Mouse (Mus musculus) 3134 (cell line): ENCODE measurements around the gene Spon1.

Experiments used
- DNase-seq: peaks from one replicate; pipeline ENCODE4 v3.0.0-alpha.2; 2011; ENCODE audit warnings: low spot score; ENCODE audit not compliant: insufficient read length; ENCODE audit errors: extremely low read depth

The Spon1 gene

DNA sequence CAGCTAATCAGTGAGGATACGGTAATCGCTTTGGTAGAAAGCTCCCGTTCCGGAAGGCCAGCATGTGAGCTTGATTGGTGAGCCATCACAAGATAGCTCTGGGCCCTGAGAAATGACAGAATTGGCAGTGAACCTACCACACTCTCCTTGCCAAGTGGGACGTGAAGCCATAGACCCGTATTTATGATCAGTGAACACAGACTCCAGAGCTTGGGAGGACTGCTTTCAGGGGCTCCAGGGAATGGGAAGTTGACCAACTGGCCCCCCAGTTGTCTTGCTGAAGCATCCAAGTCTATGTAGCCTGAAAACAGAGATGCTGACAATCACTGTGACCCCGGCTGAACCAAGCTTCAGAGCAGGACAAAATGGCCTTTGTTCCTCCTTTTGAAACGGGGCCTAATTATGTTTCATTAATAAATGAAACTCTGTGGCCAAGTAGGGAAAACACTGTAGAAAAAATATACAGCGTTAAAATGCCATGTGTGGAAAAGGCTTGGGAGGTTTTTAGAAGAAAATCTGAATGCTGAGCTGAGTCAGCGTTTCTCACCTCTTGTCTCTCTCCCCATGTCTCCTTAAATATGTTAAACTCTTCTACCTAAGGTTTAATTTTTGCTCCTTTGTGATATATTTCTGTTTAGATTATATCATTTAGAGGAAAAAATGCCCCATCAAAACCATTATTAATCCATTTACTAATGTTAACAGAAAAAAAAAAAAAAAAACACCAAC, 220.8 kb downstream of the Spon1 start:
- DNase-seq, result no peak

DNA sequence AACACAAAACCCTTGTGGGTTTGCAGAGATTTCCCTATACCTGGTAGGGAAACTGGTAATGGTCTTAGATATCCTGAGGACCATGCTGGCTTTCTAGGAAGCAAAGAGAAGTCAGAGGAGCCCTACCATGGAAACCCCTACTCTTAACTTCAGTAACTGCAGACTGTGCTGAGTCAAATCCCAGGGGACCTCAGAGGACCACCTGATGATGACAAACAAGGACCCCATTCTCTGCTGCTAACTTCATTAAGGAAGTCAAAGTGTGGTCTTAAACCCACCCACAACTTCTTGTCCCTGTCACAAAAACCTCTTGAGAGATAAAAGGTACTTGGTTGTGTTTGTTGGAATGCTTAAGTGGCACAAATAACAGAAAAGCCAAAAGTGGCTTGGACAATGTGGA, 222.4 kb downstream of the Spon1 start:
- no peak for DNase-seq

DNA sequence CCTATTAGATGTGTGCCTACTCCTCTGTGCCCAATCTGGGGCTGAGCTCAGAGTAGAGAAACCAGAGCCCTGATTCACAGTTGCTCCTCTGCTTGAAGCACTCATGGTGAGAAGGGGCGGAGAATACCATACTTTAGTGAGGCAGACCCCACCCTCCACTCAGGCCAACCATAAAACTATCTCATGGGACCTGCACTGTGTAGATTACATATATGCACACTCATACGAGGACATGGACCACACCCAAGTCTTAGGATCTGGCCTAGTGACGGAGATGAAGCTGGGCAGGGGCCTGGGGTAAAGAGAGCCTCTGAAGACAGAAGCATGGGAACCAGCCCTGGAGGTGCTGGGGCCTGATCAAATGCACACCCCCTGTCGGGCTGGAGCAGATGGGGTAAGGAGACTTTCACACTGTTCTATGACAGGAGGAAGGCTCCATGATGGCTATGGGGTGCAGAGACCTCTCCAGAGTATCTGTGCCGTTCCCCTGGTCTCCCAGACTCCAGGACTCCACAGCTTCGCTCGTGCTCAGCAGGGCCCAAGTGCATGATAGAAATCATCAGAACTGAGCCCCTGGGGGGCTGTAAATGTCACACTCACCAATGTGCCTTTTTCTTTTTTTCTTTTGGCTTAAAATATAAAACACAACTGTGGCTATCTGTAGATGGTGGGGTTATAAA, 232.0 kb downstream of the Spon1 start:
- DNase-seq, result no peak

DNA sequence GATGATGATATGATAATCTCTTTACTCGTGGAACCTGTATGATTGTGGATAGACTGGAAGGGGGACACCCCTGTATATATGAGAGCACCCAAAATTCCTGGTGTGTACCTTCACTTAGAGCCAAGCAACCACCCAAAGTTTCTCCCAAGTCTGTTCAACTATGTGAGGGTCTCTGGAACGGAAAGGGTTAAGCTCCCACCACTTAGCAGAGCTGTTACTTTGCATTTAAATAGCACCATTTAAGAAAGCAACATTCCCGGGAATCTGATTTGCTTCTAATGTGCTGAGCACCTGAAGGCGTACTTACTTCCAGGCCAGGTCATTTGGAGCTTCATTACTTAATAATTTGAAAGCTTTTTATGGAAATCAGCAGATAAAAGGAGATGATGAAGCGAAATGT, 238.4 kb downstream of the Spon1 start:
- DNase-seq, result no peak

DNA sequence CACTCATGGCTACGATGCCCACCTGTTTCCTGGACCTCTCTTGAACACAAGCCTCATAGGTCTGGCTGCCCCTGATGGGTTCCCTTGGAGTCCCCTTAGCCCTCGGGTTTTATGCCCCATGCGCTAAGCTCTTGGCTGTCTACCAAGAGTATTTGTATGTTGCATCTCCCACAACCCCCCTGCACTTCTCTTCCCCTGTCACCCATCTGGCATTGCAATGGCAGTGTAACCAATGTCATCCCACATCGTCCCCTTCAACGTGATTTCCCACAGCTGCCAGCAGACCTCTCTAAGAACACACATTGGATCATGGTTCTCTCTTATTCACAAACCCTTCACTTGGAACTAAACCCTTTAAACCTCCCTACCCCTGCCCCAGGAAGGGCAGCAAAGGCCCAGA, 239.7 kb downstream of the Spon1 start:
- DNase-seq, result no peak

DNA sequence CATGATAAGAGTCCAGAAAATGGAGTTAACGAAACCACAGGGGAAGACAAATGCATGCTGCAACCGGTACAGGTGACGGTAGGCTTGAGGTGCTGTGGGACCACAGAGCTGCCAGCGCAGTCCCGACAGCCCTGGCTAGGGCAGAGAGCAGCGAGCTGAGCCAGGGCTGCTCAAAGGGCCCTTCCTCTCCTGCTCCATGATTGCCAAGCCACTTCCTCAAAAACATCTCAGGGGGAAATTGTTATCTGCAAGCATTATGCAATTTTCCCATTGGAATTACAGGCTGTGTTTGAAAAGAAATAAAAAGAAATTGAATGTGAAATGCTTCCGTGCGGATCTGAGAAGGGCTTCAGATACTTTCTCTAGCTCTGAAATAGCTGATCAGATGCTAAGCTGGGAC, 240.7 kb downstream of the Spon1 start:
- DNase-seq, result no peak

DNA sequence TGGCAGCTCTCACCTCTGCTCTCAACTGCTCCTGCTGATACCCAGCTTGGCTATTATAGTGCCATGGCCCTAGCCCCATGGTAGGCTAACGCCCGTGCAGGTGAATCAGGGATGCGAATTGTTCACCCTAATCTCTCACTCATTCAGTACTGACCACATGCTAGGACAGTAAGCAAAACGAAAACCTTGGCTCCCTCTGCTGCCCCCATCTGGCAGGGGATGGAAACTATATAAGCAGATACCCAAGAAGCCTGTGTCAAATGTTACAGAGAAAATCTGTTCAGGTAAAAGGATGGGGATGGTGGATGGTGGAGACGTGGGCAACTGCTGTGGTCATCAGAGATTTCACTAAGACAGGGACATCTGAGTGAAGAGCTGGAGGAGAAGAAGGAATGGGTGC, 241.8 kb downstream of the Spon1 start:
- DNase-seq, result no peak

DNA sequence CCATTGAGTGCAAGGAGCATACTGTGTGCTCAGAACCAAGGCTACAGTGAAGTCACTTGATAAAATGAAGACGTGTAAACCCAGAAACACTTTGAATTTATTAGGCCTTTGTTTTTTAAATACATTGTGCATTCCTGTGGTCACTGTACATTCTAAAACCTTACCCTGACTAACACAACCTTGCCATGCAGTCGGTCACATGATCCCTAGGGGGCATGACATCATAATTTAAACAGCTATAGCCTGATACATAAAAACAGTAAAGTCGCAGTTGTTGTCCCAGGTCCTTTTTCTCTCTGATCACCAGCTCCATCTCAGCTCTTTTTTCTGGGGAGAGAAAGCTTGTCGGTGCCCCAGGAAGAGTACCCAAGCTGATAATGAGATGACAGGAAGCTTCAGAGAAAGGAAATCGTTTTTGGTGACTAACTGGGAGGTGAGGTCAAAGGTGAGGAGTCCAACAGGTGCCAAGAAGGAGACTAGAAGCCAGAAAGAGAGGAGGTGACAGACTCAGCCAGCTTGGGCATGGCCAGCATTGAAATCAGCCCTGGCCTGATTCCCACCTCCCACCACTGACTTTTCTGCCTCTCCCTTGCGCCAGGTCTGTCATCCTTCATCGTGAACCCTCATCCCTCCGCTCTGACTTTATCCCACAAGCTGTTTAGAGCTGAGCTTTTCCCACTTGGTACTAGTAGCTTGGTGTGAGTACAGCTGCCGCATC, 246.1 kb downstream of the Spon1 start:
- no peak for DNase-seq

DNA sequence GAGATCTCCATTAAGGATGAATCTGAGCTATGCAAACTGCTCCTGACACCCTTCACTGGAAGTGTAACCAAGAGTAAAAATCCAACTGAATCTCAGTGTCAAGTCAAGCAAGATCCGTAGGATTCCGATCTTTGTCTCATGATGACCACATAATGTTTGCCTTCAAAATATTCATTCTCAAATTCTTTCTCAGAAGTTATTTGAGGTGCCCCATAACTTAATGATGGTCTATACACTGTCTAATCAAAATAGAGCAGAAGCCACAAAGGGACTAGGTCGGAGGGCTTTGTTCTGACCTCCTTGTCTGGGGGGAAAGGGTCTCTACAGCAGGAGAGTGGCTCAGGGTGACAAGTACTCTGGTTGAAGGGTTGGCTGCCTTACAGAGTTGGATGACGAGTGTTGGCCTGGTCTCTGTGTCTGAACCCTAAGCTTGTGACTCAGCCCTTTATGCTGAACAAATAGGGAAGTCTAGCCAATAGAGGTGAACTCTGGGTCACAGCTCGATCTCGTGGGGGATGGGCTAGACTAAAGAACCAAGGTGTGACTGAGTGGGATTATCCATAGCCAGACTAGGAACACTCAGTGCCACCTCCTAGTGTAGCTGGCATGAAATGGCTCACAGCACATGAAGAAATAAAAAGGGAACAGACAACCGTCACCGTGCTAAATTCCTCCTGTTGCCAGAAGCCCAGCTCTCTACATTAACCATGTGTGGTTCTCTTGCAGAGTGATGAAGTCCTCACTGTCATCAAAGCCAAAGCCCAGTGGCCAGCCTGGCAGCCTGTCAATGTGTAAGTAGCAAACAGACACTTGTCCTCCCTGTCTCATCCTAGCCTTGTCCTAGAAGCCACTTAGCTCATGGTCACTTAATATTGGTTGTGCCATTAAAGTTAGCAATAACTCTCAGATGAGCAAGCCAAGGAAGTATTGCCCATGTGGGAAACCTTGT, 250.5 kb downstream of the Spon1 start:
- DNase-seq, result no peak

DNA sequence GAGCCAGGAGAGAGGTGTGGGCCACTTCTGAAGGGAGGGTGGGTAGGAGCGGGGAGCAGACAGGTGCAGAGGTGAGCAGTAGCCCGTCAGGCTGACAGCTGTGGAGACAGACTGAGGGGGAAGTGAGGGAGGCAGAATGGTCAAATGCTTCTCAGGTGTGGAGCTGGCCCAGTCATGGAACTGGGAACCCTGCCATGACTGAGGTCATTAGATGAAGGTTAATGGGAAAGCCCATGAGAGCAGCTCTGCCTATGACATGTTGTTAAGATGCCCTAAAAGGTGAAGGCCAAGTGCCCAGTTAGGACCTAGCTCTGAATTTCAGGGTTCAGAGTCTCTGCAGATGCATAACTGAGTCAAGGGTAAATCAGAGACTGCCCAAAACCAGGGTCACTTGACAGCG, 253.1 kb downstream of the Spon1 start:
- no peak for DNase-seq

DNA sequence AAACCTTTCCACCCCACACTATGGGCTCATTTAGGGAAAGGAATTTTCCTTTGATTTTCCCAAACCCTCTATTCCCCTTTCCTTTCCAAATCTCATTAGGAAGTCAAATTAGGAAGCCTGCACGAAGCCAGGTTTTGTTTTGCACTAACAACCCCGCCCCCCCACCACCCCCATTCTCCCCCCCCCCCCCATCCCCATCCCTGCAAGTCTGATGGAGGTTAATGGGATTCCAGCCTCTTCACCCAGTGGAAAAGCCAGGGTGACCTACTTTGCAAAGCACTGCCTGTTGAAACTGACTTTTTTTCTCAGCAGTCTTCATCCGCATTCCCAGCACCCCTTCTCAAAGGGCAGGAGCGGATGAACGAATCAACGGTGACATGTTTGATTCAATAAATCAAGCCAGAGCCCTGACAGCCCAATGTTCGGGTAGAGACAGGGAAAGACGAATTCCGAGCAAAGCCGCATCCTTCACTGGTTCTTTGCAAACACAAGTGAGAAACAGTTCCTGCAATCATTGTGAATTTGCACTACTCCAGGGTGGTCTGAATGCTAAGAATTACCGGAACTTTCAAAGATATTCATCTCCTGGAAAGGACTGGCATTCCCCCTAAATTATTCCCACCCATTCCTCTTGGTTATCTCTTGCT, 254.4 kb downstream of the Spon1 start:
- DNase-seq, result no peak

DNA sequence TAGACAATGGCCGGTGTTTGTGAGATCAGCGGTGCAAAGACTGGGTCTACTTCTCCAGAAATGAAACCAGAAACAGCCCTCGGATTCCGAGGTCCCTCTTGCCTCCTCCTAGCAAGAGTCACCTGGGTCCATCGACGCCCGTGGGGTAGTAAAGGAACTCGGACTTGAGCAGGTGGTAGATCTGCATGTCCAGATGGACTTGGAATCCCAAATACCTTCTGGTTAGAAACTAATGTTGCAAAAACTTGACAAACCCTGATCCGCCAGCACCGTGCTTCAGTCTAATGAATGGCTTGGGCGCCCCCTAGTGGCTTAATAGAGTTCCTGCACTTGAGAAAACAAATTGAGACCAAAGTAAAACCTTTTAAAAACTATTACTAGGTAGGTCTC, 254.9 kb downstream of the Spon1 start:
- peak; percentile 36 for DNase-seq

DNA sequence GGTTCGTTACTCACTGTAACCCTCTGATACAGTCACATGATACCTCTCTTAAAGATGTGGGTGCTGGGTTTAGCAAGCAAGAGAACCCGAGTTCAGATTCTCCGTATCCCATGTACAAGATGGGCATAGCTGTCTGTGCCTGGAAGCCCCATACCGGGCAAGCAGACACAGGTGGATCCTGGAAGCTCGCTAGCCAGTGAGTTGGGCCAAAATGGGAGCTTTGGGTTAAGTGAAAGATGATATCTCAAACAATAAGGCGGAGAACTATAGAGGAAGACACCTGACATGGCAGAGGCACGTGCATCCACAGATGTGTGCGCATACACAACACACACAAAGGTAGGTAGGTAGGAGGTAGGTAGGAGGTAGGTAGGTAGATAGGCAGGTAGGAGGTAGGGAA, 261.1 kb downstream of the Spon1 start:
- no peak for DNase-seq

DNA sequence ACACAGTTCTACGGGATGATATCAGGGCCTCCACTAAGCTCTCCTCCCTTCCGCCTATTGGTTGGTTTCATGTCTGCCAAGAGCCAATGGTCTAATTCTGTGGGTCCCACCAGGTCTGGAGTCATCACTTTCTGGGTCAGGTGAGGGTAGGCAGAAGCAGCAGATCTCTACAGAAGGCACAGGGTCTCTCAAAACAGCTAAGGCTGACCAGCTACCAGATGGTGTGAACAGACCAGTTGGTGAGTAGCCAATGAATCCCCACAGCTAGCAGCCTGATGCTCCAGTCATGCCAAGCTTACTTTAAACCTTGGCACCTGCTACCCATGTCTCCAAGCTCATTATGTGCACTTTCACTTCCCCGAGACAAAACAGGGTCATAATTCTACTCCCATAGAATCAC, 261.6 kb downstream of the Spon1 start:
- DNase-seq, result no peak

DNA sequence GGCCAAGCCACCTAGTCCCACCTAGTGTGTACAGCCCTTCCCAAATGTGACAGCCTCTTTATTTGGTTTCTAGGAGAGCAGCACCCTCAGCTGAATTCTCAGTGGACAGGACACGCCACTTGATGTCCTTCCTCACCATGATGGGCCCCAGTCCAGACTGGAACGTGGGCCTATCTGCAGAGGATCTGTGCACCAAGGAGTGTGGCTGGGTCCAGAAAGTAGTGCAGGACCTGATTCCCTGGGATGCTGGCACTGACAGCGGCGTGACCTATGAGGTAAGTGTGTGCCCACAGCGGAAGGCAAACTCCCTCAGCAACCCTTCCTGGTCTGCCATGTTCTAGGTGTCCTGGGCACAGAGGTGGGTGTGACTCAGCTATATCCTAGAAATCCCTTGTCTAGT, 263.0 kb downstream of the Spon1 start:
- no peak for DNase-seq

DNA sequence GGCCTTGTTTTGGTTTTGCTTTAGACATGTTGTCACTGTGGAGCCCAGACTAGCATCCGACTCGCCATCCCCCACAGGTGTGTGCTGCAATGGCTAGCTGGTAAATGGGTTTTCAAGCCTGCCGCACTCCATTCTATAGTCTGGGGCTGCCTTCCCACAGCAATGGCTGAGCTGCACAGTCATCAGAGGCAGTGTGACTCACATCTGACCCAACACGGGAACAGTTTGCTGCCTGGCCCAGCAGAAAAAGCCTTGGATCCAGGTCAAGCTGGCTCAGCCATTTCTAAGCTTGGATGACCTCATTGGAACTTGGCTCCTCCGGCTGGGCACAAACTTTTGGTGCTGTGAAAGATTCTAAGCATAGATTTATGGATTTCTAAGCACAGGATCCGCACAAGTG, 263.8 kb downstream of the Spon1 start:
- DNase-seq, result peak; percentile 70

DNA sequence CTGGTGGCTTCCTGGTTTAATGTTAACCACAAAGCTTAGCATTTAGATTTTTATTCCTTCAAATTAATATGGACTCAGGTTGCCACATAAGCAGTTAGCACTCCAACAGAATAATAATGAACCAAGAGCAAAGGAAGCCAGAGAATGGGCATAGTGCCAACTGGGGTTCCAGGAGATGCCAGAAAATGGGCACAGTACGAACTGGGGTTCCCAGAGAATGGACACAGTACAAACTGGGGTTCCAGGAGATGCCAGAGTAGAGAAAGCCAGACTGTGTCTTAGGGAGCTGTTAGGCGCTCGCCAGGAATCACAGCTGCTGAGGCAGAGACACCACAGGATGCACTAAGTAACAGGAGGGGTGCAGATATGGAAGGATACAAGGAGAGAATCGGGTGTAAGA, 271.4 kb downstream of the Spon1 start:
- DNase-seq, result no peak

DNA sequence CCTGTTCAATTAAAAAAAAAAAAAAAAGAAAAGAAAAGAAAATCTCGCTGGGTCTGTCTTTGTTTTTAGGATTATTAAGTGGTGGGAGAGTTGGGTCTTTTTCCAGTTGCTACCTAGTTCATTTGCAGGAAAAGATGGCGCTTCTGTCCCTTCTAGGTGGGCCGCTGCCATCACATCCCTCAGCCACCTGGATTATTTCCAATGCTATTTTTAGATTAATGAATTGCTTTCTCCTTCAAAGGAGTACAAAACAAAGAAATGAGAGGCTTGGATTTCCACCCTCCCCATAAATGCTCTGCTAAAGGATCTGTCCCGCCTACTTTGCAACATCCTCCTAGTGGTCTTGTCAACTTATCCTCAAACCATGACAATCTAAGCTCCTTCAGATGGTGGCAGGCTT, 275.6 kb downstream of the Spon1 start:
- DNase-seq, result no peak

DNA sequence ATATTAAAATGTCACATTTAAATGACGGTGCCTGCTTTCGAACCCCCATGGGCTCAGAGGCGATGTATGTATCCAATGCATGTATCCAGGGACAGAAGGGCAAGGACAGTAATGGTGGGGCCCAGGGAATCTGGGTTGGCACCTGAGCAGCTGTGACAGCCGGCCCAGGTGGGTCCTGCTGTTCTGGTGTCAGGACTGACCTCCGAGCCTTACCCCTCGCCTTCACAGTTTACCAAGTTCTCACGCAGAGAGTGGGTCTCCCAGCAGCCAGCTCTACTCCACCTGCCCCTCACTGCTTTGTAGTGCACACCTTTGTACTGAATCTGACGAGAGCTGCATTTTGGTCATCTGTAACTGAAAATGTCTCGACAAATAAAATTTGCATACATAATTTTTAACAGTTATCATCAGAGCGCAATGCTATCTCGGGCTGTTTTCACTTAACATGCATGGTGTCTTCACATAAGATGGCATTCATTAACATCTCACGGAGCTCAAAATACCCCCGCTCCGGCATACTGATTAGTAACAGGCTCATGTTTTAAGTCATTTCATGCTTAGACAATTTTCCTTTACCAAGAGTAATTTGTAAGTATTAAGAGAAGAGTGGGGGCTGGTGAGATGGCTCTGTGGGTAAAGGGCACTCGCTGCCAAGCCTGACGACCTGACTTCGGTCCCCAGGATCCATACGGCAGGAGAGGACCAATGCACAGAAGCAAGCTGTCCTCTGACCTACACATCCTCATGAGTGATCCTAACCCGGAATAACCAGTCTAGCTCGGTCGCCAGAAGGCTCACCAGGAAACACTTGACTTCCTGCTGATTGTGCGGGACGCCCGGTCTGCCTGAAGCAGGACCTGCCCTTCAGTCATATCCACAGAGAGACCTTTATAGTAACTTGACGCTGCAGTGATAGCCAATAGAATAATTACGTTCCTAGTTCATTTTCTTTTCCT, 277.5 kb downstream of the Spon1 start:
- DNase-seq, result no peak
